Mouse (Mus musculus): Measurements from ENCODE around the gene Tob2. TPM values are rescaled to one million over a fixed set of nuclear protein-coding genes. Genes with fewer than 3 reads are reported as not detected.

Gene Tob2
- polyA plus RNA-seq, 1 experiment from 2014 or later = 26.8 TPM

DNA sequence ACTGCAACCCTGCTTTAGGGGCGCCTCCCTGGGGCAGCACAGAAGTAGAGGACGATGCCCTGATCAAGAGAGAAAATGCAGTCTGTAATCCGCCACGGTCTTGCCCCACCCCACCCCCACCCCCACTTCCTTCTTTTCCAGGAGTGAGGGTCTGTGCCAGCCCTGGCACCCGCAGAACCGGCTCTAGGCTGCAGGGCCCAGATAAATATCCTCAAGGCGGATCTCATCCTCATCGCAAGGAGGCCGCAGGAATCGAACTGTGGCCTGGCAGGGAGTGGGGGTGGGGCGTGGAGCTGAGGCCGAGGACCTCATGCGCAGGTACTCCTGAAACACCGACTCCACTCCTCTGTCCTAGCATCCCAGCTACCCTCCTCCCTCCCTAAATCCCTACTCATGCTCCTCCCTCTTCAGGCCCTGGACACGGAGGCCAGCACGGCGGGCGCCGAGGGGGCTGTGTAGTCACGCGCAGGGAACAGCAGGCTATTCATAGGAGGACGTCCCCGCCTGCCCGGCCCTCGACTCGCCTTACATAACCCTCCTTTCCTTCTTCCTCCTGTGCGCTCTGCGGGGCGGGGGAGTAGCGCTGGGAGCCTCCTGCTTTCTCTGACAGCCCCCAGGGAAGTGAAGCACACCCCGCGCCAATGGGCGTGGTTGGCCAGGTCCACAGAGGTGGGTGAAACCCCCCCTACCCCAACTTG, 22.3 kb downstream of the Tob2 start:
- ATAC-seq (ENCODE audit: low read depth) = peak; percentile 91

DNA sequence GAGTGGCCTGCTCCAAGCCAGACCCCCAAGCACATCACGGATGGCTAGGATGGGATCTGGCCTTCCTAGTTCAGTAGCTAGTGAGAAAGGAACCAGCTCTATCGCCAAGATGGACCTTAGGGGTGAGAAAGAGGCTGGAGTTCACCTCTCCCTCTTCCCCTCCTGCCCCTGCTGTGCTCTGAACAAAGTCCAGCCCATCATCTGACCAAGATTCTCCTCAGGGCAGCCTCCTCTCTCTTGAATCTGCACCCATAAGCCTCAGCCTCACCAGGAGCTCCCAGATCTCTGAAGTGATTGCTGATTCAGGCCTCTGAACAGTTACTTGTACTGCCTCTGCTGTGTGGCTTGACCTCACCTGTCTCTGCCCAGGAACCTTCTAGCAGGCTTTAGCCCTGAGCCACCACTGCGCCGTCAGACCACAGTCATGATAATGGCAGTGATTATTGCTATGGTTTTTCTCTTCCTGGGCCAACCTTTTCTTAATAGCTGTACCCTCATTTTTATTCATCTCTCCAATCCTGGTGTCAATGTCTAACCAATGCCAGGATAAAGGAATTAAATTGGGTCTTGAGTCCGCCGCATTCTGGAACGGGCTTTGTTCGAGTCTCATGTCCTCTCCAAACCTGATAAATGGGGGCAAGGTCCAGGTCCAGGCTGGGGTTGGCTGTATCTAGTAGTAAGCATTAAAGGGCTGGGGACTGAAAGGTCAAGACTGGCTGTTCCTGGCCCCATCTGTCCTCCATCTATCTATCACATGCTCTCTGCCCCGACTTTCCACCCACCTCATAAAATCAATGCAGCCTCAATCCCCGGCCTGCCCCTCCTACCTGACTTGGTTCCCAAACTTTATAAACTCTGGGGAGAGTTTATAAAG, 23.4 kb downstream of the Tob2 start:
- peak overlapping the region; percentile 71; the same call in 1 of the 2 replicates for H3K27ac ChIP-seq (replicated peaks; ENCODE audit: low read depth, low read length)
- 75% methylated on average over 10 of the region's 10 CpGs for WGBS

More for the DNA sequence above, 22.3 kb downstream of the Tob2 start:
- peak overlapping the region; percentile 67 for H3K9ac ChIP-seq (ENCODE audit: low read depth, low read length)
- peak overlapping the region; percentile 69 for H3K4me2 ChIP-seq (ENCODE audit: low read depth, low read length)
- no peaks in the 10 kb centered on the region for H3K9me3 ChIP-seq (ENCODE audit: control insufficient read depth, low read length)
- DNase-seq (ENCODE audit: low spot score) = peak; percentile 91
- H3K27ac ChIP-seq (replicated peaks; ENCODE audit: low read depth, low read length) = peak overlapping the region; percentile 71
- H3K27me3 ChIP-seq (replicated peaks; ENCODE audit: control insufficient read depth, insufficient read depth, low read length) = no peaks in the 10 kb centered on the region
- H3K4me1 ChIP-seq (ENCODE audit: control insufficient read depth, insufficient read depth, low read length) = peaks cover 18% of the 10 kb centered on the region
- H3K36me3 ChIP-seq (ENCODE audit: control insufficient read depth, insufficient read depth, low read length) = no peaks in the 10 kb centered on the region
- 2% methylated on average over 25 of the region's 33 CpGs for WGBS
- peak overlapping the region; percentile 39 for H3K4me3 ChIP-seq (ENCODE audit: low read depth, low read length)

DNA sequence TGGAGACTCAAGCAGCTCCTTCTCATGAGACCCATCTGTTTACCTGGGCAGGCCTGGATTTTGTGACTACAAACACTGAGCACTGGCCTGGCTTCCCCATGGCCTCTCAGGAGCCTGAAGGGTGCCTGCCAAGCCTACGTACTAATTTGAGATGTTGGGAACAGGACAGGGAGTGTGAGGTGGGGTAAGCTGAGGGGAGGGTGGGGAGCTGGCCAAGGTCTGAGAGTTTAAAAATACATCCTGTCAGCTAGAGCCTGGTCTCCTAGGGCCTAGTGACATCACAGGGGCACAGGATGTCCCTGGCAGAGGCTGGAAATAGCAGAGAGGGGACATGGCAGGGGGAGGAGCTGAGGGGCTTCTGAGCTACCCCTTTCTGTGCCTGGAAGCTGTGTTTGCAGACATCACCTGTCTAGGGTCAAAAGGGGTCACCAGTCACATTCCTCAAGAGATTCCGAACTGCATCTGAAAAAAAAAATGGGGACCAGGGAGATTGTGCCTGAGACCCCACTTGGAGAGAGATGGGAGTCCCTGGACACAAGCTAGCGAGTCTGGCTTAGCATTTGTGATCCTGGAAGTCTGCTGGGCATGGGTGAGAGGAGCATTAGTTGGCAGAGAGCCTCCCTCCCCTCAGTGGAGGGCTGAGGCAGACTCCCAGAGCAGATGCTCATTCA, 24.3 kb downstream of the Tob2 start:
- H3K9me3 ChIP-seq (ENCODE audit: control insufficient read depth, low read length) = no peaks in the 10 kb centered on the region
- H3K4me3 ChIP-seq (ENCODE audit: low read depth, low read length) = no peak overlapping the region

More for the DNA sequence above, 23.4 kb downstream of the Tob2 start:
- no peak for ATAC-seq (ENCODE audit: low read depth)
- H3K4me1 ChIP-seq (ENCODE audit: control insufficient read depth, insufficient read depth, low read length) = peaks cover 18% of the 10 kb centered on the region
- H3K9ac ChIP-seq (ENCODE audit: low read depth, low read length) = peak overlapping the region; percentile 67; the same call in 1 of the 2 replicates
- H3K36me3 ChIP-seq (ENCODE audit: control insufficient read depth, insufficient read depth, low read length) = no peaks in the 10 kb centered on the region
- H3K4me2 ChIP-seq (ENCODE audit: low read depth, low read length) = peak overlapping the region; percentile 69
- H3K9me3 ChIP-seq (ENCODE audit: control insufficient read depth, low read length) = no peaks in the 10 kb centered on the region
- DNase-seq (ENCODE audit: low spot score) = no peak
- no peak overlapping the region for H3K4me3 ChIP-seq (ENCODE audit: low read depth, low read length)
- no peaks in the 10 kb centered on the region for H3K27me3 ChIP-seq (replicated peaks; ENCODE audit: control insufficient read depth, insufficient read depth, low read length)

DNA sequence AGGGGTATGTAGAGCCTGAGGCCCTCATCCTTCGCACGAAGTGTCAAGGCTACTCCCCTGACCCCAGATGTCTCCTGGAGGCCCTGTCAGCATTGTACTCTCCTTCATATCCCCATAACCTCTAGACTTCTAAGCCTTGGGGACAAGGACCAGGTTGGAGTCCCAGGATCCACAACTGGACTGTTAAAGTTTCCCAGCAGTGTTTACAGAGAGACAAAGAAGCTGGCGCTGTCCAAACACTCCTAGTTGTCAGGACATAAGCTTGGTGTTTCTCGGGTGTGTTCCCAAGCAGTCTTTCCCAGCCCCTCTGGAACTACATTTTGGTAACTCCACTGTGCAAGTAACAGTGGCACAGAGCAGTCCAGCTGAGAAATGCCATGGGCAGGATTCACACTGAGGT, 25.1 kb downstream of the Tob2 start:
- no peaks in the 10 kb centered on the region for H3K9me3 ChIP-seq (ENCODE audit: control insufficient read depth, low read length)
- peaks cover 18% of the 10 kb centered on the region for H3K4me1 ChIP-seq (ENCODE audit: control insufficient read depth, insufficient read depth, low read length)
- no peak for DNase-seq (ENCODE audit: low spot score)
- no peaks in the 10 kb centered on the region for H3K36me3 ChIP-seq (ENCODE audit: control insufficient read depth, insufficient read depth, low read length)
- H3K27me3 ChIP-seq (replicated peaks; ENCODE audit: control insufficient read depth, insufficient read depth, low read length) = no peaks in the 10 kb centered on the region
- no peak overlapping the region for H3K9ac ChIP-seq (ENCODE audit: low read depth, low read length)
- no peak overlapping the region for H3K4me2 ChIP-seq (ENCODE audit: low read depth, low read length)
- H3K27ac ChIP-seq (replicated peaks; ENCODE audit: low read depth, low read length) = no peak overlapping the region
- H3K4me3 ChIP-seq (ENCODE audit: low read depth, low read length) = no peak overlapping the region
- 62% methylated on average over 4 of the region's 4 CpGs for WGBS
- ATAC-seq (ENCODE audit: low read depth) = no peak

More for the DNA sequence above, 24.3 kb downstream of the Tob2 start:
- Histone ChIP-seq H3K36me3 (ENCODE audit: control insufficient read depth, insufficient read depth, low read length) (no peaks in the 10 kb centered on the region), H3K27me3 (replicated peaks; ENCODE audit: control insufficient read depth, insufficient read depth, low read length) (no peaks in the 10 kb centered on the region), H3K4me1 (ENCODE audit: control insufficient read depth, insufficient read depth, low read length) (peaks cover 18% of the 10 kb centered on the region), H3K27ac (replicated peaks; ENCODE audit: low read depth, low read length) (no peak overlapping the region), H3K9ac (ENCODE audit: low read depth, low read length) (no peak overlapping the region), H3K4me2 (ENCODE audit: low read depth, low read length) (no peak overlapping the region)
- DNase-seq (ENCODE audit: low spot score) (no peak), ATAC-seq (ENCODE audit: low read depth) (no peak)
- WGBS = 42% methylated on average over 3 of the region's 3 CpGs

DNA sequence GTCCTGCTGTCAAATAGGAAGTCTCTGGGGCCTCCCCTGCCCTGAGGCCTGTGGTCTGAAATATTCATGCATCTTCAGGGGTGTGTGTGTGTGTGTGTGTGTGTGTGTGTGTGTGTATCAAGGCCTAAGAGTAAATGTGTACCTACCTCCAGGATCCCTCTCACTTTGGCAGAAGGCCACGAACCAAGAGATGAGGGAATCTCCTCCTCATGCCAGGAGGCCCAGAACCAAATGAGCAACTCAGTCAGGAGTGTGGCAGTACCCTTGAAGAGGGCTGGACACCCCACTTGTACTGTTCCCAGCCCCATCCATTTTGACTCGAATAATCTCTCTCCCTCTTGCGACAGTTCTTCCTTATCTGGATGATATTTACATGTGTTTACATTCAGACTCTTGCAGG, 26.4 kb downstream of the Tob2 start:
- DNase-seq (ENCODE audit: low spot score) = no peak
- Histone ChIP-seq H3K4me1 (ENCODE audit: control insufficient read depth, insufficient read depth, low read length) (peaks cover 13% of the 10 kb centered on the region), H3K4me2 (ENCODE audit: low read depth, low read length) (no peak overlapping the region), H3K27me3 (replicated peaks; ENCODE audit: control insufficient read depth, insufficient read depth, low read length) (no peaks in the 10 kb centered on the region), H3K36me3 (ENCODE audit: control insufficient read depth, insufficient read depth, low read length) (peaks cover 3% of the 10 kb centered on the region), H3K9ac (ENCODE audit: low read depth, low read length) (no peak overlapping the region), H3K4me3 (ENCODE audit: low read depth, low read length) (no peak overlapping the region), H3K9me3 (ENCODE audit: control insufficient read depth, low read length) (no peaks in the 10 kb centered on the region), H3K27ac (replicated peaks; ENCODE audit: low read depth, low read length) (no peak overlapping the region)
- 92% methylated on average over 3 of the region's 3 CpGs for WGBS
- no peak for ATAC-seq (ENCODE audit: low read depth)

DNA sequence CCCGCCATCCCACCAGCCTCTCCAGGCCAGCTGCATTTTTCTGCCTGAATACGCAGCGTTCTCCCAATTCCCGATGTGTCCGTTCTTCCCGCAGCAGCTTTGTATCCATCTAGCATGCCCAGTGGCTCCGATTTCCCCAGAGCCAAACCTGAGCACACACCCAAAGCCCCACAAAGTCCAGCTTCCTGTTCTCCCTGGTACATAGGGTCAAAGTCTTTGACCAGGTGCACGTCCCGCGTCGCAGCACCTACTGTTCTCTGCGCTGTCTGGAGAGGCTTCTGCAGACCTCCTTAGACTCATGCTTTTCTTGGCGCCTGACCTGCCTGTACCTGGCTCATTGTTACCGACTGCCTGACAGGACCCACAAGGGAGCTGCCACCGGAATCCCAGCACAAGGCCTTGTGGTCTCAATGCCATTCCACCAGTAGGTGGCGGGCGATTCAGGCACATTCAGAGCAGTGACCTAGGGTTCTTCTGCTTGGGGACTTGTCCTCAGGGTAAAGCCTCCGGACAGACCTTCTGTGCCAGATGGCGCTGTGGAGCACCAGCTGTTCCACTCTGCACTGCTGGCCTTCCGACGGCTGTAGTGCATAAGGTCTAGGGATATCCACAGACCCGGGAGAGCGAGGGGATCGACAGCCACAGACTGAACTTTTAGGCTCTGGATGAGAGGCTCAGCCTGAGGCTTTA, 27.3 kb downstream of the Tob2 start:
- no peak overlapping the region for H3K4me3 ChIP-seq (ENCODE audit: low read depth, low read length)
- H3K9ac ChIP-seq (ENCODE audit: low read depth, low read length) = 0 out of 2 replicates have a peak overlapping the region, but pooled peaks have one; percentile 19
- H3K4me2 ChIP-seq (ENCODE audit: low read depth, low read length) = peak overlapping the region; percentile 16
- peak; percentile 94 for DNase-seq (ENCODE audit: low spot score)
- H3K27ac ChIP-seq (replicated peaks; ENCODE audit: low read depth, low read length) = no peak overlapping the region; the same call in 1 of the 2 replicates
- no peaks in the 10 kb centered on the region for H3K27me3 ChIP-seq (replicated peaks; ENCODE audit: control insufficient read depth, insufficient read depth, low read length)
- 16% methylated on average over 24 of the region's 24 CpGs for WGBS
- peaks cover 9% of the 10 kb centered on the region for H3K4me1 ChIP-seq (ENCODE audit: control insufficient read depth, insufficient read depth, low read length)
- H3K36me3 ChIP-seq (ENCODE audit: control insufficient read depth, insufficient read depth, low read length) = peaks cover 13% of the 10 kb centered on the region
- H3K9me3 ChIP-seq (ENCODE audit: control insufficient read depth, low read length) = no peaks in the 10 kb centered on the region
- peak; percentile 89 for ATAC-seq (ENCODE audit: low read depth)

DNA sequence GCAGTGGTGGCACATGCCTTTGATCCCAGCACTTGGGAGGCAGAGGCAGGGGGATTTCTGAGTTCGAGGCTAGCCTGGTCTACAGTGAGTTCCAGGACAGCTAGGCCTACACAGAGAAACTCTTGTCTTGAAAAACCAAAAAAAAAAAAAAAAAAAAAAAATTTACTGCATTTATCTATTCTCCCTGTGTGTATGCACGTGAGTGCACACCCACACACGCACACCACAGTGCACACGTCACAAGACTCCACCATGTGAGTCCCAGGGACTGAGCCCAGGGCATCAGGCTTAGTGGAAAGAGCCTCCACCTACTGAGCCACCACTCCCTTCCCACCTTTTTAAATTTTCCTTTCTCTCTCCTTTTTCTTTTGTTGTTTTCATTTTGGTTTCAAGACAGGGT, 28.1 kb downstream of the Tob2 start:
- no peak for DNase-seq (ENCODE audit: low spot score)
- no peak overlapping the region for H3K4me3 ChIP-seq (ENCODE audit: low read depth, low read length)
- no peak for ATAC-seq (ENCODE audit: low read depth)
- peaks cover 19% of the 10 kb centered on the region for H3K36me3 ChIP-seq (ENCODE audit: control insufficient read depth, insufficient read depth, low read length)
- H3K4me1 ChIP-seq (ENCODE audit: control insufficient read depth, insufficient read depth, low read length) = peaks cover 1% of the 10 kb centered on the region; the same call in 1 of the 2 replicates
- H3K27ac ChIP-seq (replicated peaks; ENCODE audit: low read depth, low read length) = no peak overlapping the region
- no peaks in the 10 kb centered on the region for H3K9me3 ChIP-seq (ENCODE audit: control insufficient read depth, low read length)
- no peak overlapping the region for H3K4me2 ChIP-seq (ENCODE audit: low read depth, low read length)
- no peak overlapping the region for H3K9ac ChIP-seq (ENCODE audit: low read depth, low read length)
- H3K27me3 ChIP-seq (replicated peaks; ENCODE audit: control insufficient read depth, insufficient read depth, low read length) = no peaks in the 10 kb centered on the region
- WGBS = 88% methylated on average over 4 of the region's 4 CpGs

DNA sequence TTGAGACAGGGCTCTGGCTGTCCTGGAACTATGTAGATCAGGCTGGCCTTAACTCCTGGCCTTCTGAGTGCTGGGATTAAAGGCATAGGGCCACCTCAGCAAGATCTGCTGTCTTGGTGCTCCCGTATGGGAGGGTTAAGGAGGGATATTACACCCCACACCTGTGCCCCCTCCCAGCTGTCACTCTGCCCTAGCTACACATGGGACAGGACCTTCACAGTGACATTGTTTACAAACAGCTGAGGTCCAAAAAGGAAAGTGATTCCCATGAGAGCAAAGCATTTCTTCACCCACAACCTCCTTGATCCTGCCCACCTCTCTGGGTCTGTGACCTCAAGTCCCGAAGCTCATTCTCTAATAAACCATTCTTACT, 29.4 kb downstream of the Tob2 start:
- Histone ChIP-seq H3K9ac (ENCODE audit: low read depth, low read length) (no peak overlapping the region), H3K4me2 (ENCODE audit: low read depth, low read length) (no peak overlapping the region), H3K9me3 (ENCODE audit: control insufficient read depth, low read length) (no peaks in the 10 kb centered on the region), H3K36me3 (ENCODE audit: control insufficient read depth, insufficient read depth, low read length) (peaks cover 32% of the 10 kb centered on the region), H3K27me3 (replicated peaks; ENCODE audit: control insufficient read depth, insufficient read depth, low read length) (no peaks in the 10 kb centered on the region), H3K27ac (replicated peaks; ENCODE audit: low read depth, low read length) (no peak overlapping the region), H3K4me3 (ENCODE audit: low read depth, low read length) (no peak overlapping the region), H3K4me1 (ENCODE audit: control insufficient read depth, insufficient read depth, low read length) (no peaks in the 10 kb centered on the region; the same call in 1 of the 2 replicates)
- ATAC-seq (ENCODE audit: low read depth) = no peak
- no peak for DNase-seq (ENCODE audit: low spot score)
- 51% methylated on average over 2 of the region's 2 CpGs for WGBS
